Mouse (Mus musculus) right cerebral cortex, adult 18-20 months (tissue): ENCODE measurements around the gene Nfia.

ENCODE experiments used
- DNase-seq: peaks from one replicate; pipeline ENCODE4 v3.0.0; 2022; ENCODE audit warnings: mixed read lengths

Nfia gene

GRCm38 (mm10) chr4:97963951-97964350 lies 191.4 kb downstream of the Nfia start:
- DNase-seq = no peak

- no peak for DNase-seq
Measured at GRCm38 (mm10) chr4:97968786-97969348, 196.3 kb downstream of the Nfia start.

- no peak for DNase-seq
Measured at GRCm38 (mm10) chr4:97973064-97973463, 200.5 kb downstream of the Nfia start.

- no peak for DNase-seq
Measured at GRCm38 (mm10) chr4:97974037-97974436, 201.5 kb downstream of the Nfia start.

- no peak for DNase-seq
Measured at GRCm38 (mm10) chr4:97976891-97977290, 204.4 kb downstream of the Nfia start.

- no peak for DNase-seq
Measured at GRCm38 (mm10) chr4:97984361-97984760, 211.8 kb downstream of the Nfia start.

- DNase-seq = no peak
Measured at GRCm38 (mm10) chr4:97986056-97986734, 213.7 kb downstream of the Nfia start.

- DNase-seq = no peak
Measured at GRCm38 (mm10) chr4:97986735-97987075, 214.2 kb downstream of the Nfia start.

- DNase-seq = no peak
Measured at GRCm38 (mm10) chr4:97988703-97989102, 216.2 kb downstream of the Nfia start.

- DNase-seq = no peak
Measured at GRCm38 (mm10) chr4:97990431-97990830, 217.9 kb downstream of the Nfia start.

GRCm38 (mm10) chr4:97991395-97991794 lies 218.9 kb downstream of the Nfia start:
- DNase-seq = no peak

- DNase-seq = no peak
Measured at GRCm38 (mm10) chr4:97991880-97992279, 219.3 kb downstream of the Nfia start.

GRCm38 (mm10) chr4:97995911-97996712 lies 223.6 kb downstream of the Nfia start:
- DNase-seq = no peak

GRCm38 (mm10) chr4:97997151-97997817 lies 224.8 kb downstream of the Nfia start:
- DNase-seq = peak; percentile 23

- DNase-seq = no peak
Measured at GRCm38 (mm10) chr4:98002206-98002605, 229.7 kb downstream of the Nfia start.

- DNase-seq = no peak
Measured at GRCm38 (mm10) chr4:98003323-98004107, 231.0 kb downstream of the Nfia start.

GRCm38 (mm10) chr4:98004108-98004625 lies 231.6 kb downstream of the Nfia start:
- DNase-seq = peak; percentile 57

- no peak for DNase-seq
Measured at GRCm38 (mm10) chr4:98004986-98005385, 232.5 kb downstream of the Nfia start.

GRCm38 (mm10) chr4:98008814-98009368 lies 236.4 kb downstream of the Nfia start:
- no peak for DNase-seq

GRCm38 (mm10) chr4:98009966-98010365 lies 237.4 kb downstream of the Nfia start:
- DNase-seq = no peak

- no peak for DNase-seq
Measured at GRCm38 (mm10) chr4:98019811-98020210, 247.3 kb downstream of the Nfia start.

- DNase-seq = no peak
Measured at GRCm38 (mm10) chr4:98020836-98021235, 248.3 kb downstream of the Nfia start.
